Mouse (Mus musculus) c-Kit-positive CD71-positive TER-119-negative erythroid progenitor cells, embryonic 14.5 days (primary cell): ENCODE data around the gene Lingo3.
A peak's percentile ranks its signal among the peaks of the same experiment; 100 is the strongest.

Source experiments
- DNase-seq: peaks from one replicate; pipeline ENCODE4 v3.0.0-alpha.2; 2013; ENCODE audit warnings: low read depth

Lingo3 gene

DNA sequence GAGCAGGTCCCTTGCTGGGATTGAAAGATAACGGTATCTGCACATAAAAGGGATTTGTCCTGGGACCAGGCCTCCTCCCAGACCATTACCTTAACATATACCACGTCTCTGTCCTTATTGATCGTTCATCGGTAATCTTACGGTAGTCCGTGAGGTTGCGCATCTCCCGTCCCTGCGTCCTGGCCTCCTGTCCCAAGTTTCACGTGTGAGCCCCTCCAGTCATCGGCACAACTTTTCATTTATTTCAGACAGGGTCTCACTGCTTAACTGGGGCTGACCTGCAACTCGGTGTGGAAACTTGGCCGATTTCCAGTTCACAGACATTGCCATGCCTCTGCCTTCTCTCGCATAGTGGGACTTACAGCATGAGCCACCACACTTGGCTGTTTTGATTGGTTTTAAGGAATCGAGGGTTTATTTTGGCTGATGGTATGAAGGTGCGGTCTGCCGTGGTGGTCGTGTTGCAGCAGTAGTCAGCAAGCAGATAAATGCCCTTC is 44.7 kb downstream of the Lingo3 start:
- DNase-seq = no peak

DNA sequence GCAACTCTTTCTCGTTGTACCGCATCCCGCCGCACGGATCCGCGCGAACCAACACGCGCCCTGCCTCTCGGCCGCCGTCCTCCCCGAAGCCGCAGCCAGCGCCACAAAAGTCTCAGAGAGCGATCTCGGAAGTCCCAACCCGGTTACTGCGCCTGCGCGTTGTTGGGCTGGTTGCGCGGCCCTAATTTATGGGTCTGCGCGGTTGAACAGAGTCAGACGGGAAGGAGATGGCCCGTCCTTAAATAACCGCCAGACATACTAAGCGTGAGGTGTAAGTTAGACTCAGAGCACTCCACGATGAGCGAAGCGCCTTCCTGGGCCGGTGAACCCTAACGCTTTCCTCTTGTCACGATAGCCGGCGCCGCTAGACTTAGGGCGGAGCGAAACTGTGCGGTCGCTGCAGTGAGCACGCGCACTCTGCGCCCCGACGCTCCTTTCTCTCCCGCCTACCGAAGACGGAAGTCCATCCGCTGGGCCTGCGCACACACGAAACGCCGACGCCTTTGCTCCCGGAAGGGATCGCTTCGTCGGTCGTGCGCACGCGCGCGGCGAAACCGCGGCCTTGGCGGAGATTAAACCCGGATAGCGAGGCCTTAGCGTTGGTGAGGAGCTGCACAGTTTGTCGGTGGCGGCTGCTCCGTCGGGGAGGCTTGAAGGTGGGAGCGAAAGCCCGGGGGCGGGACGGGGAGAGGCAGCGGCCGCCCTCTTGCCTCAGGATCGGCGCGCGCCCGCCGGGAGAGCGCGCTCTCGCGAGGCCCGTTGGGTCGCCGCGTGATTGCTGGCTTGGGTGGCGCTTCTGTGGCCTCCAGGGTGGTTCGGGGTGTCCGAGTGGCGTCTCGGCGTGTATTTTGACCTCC is 45.5 kb downstream of the Lingo3 start, which contains the start of the genes Sf3a2 and Plekhj1:
Gene Sf3a2, plus strand, starts transcription at position 49 of the 857 bp plus-strand sequence.
Gene Plekhj1, minus strand, starts transcription at position 477 of the 857 bp plus-strand sequence.
- peak; percentile 93 for DNase-seq

DNA sequence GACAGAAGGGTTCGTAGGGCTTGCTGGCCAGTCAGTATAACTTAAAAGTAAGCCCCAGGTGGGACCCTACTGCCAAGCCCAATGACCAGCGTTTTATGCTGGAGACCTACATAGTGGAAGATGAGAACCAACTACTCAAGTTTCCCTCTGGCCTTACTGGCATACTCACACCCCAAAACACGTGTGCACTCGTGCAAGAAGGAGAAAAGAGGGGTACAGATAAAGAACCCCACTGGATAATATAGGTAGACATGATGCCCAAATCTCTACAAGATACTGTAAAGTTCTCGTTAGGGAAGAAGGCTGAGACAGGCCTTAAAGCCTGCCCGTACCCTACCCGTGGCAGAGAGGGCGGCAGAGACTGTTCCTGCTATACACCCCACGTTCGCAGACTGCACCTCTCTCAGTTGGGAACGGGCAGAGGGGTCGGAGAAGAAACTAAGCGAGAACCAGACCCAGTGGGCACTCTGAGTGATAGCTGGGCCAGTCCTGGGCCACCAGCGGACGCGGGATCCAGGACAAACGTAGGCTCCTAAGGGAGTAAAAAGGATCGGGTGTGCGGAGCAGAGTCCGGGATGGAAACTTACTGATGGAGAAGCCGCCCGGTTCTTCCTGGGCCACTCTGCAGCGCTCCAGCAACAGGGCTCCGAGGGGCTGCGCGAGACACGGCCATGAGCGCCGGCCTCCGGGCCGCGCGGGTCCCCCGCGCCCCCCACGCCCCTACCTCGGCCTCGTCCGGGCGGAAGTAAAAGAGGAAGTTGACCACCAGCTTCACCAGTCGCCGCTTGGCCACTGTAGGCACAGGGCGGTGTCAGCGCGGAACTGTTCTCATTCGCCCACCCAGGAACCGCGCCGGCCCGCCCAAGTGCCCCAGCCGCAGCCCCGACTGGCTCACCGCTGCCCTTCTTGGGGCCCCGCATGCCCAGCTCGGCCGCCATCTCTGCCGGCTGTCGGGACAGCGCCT is 46.4 kb downstream of the Lingo3 start:
- DNase-seq = no peak

DNA sequence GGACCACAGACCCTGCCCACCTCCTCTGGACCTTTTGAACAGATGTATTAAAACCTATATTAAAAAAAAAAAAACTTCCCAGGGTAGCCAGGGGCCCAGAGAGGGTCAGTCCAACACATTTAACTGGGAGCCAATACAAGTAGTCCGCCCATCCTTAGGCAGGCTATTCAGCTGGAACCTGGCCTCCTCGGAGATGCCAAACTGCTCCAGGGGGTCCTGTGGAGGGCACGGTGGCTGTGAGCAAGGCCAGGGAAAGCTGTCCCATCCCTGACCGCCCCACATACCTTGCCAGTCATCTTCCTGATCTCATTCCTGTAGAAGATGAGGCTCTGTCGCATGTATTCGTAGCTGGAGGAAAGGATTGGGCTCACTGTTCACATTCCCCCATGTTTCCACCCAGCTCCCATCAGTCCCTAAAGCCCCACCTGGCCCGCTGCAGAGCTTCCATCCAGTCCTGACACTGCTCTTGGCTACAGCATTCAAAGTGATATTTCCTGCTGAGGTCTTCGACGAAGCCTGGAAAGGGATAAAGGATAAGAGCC is 47.5 kb downstream of the Lingo3 start:
- DNase-seq = no peak

DNA sequence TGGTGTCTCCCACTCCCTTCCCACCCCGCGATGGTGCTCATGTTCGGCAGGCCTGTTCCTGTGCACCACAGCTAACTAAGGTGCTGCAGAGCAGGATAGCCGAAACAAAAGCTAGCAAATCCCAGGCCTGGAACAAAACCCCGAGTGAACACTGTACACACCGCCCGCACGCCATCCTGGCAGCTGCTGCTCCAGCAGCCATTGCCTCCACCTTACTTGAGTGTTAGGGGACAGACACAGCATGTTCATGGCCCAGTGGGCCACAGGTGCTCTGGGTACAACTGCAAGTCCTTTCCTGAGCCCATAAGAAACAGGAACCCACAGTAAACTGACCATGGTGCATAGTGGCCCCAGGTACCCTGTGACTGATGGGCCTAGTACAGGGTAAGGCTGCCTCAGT is 49.1 kb downstream of the Lingo3 start:
- DNase-seq = no peak

DNA sequence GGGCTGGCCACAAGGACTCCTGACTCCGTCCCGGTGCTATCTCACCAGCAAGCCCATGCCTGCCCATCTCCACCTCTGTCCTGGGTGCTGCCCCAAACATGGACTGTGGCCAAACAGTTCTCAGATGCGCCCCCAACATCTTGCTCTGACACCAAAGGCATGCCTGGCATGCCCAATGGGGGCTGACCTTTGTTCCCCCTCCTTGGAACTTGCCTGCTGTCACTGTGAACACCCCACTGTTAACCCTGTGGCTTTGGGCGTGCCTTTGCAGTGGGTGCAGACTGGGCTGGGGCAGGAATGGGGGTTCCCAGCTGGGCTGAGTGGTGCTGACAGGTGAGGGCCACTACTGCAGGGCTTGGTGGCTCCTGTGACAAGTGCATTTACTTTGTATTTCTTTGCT is 50.0 kb downstream of the Lingo3 start:
- no peak for DNase-seq

DNA sequence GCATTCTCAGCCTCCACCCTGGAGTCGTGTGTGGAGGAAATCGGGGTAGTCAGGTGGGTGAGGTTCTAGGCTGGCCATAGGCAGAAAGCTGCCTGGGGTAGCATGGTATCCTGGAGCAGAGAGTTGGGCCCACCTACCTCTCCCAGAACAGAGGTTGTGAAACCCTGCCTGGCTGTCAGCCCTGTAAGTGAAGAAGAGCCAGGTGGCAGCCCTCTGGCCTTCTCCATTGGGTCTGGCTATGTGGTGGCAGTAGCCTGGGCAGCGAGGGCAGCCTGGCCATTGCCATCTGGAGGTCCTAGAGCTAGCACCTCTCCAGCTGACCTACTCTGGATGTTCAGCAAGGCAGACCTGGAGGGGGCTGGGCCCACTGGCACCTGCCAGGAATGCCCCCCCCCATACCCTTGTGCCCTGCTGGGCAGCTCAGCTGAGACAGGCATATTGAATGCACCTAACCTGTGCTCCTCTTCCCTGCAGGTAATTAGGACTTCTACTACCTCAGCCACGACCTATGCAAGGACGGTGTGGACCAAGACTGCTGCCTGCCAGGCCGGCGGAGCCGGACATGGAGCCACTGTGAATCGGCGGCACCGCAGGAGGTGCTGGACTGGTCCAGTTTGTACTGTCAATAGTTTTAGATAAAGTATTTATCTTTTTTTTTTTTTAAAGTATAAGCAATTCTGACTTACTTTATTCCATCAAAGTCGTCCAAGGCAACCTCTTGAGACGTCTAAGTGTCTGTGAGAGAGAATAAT is 50.6 kb downstream of the Lingo3 start:
- no peak for DNase-seq

DNA sequence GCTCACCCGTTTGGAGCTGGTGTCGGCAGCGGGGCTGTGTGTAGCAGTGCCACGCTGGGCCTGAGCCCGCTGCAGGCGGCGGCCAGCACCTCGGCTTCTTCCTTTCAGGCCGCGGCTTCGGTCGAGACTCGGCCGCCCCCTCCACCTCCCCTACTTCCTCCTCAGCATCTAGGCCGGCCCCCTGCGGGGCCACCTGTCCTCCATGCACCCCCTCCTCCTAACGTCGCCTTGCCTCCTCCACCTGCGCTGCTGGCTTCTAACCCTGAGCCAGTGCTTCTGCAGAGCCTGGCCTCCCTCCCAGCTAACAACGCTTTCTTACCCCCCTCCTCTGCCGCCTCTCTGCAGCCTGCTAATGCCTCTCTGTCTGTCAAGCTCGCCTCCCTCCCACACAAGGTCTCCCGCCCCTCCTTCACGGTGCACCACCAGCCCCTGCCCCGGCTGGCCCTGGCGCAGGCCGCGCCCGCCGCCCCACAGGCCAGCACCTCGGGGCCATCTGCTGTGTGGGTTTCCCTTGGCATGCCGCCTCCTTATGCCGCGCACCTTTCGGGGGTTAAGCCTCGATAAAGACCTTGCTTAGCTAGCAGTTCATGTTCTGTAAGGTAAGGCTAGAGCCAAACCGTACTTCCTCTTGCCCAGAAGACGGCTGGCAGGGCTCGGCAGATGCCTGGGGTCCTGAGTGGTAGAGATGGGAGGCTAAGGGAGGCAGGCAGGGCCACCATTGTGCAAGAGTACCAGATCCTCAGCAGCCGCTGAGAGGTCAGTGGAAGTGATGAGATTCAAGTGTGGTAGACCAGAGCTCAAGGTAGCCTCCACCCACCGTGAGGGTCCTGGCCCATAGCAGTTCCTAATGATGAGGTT is 51.4 kb downstream of the Lingo3 start:
- no peak for DNase-seq

DNA sequence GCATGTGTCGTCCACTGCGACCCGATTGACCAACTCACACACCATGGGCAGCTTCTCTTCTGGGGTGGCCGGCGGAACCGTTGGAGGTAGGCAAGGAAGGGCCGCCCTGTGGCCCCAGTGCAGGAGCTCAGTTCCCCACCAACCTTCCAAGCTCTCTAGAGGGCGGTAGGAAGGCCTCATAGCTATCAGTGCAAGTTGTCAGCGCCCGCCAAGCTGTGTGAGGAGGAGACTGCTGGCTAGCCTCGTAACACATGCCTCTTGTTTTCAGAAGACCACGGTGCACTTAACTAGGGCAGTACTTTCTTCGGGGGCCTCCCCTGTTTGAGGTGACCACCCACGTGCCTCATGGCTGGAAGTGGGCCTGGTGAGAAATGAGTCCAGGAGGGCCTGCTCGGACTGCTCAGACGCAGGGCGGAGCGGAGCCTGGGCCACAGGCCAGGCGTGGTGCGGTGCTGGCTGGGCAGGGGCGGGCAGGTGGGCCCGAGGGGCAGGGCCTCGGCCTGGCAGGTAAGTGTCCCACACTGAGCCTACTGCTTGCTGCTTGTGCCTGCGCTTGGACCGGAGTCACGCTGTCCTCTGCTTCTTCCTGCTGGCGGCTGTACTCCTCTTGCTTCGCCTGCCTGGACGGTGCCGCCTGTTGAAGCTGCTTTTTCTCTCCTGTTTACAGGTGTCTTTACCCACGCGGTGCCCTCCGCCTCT is 52.2 kb downstream of the Lingo3 start:
- no peak for DNase-seq

DNA sequence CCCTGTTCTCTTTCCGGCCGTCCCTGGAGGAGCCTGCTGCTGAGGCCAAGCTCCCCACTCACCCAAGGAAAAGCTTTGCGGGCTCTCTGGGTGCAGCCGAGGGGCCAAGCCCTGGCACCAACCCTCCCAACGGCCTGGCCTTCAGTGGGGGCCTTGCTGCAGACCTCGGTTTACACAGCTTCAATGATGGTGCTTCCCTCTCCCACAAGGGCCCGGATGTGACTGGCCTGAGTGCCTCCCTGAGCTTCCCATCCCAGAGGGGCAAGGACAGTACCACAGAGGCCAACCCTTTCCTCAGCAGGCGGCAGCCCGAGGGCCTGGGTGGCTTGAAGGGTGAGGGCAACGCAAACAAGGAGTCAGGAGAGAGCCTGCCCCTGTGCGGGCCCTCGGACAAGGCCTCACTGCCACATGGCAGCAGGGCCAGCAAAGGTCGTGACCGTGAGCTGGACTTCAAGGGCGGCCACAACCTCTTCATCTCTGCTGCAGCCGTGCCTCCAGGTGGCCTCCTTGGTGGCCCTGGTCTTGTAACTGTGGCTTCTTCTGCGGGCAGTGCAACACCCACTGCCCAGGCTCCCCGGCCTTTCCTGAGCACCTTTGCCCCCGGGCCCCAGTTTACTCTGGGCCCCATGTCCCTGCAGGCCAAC is 53.0 kb downstream of the Lingo3 start:
- DNase-seq = no peak

DNA sequence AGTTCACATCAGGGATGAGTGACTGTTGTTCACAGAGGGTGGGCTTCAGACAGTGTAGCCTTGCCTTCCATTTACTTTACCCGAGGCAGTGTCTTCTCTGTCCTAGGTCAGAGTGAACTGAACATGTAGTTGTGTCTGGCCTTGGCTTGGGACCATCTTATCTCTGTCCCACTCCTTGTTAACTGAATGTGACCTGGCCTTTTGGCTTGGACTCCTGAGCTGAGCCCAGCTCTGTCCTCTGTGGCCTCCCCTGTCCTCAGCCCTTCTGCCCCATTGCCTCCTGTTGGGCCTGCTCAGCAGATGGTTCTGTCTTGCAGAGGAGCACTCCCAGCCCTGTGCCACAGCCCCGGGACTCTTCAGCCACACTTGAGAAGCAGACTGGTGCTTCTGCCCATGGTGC is 56.3 kb downstream of the Lingo3 start:
- DNase-seq = no peak

DNA sequence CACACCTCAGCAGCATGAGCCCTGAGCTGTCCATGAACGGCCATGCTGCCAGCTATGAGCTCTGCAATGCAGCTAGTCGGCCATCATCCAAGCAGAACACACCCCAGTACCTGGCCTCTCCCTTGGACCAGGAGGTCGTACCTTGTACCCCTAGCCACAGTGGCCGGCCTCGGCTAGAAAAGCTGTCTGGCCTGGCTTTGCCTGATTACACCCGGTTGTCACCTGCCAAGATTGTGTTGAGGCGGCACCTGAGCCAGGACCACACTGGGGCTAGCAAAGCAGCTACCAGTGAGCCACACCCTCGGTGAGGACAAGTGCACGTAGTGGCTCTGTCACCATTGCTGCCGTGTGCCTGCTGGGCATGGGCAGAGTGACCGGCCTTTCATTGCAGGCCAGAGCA is 57.9 kb downstream of the Lingo3 start:
- no peak for DNase-seq

DNA sequence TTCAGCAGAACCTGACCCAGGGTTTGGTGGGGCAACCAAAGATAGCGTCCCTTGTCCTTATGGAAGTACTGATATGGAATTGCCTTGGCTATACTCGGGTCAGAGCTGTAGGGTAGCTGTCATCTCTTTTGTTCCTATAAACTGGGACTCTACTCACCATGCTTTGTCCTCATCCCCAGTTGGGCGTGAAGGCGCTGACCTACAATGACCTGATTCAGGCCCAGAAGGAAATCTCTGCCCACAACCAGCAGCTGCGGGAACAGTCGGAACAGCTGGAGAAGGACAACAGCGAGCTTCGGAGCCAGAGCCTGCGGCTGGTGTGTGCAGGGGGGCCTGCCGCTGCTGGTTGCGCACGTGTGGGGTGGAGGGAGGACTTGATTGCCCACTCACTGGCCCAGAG is 59.0 kb downstream of the Lingo3 start:
- no peak for DNase-seq

DNA sequence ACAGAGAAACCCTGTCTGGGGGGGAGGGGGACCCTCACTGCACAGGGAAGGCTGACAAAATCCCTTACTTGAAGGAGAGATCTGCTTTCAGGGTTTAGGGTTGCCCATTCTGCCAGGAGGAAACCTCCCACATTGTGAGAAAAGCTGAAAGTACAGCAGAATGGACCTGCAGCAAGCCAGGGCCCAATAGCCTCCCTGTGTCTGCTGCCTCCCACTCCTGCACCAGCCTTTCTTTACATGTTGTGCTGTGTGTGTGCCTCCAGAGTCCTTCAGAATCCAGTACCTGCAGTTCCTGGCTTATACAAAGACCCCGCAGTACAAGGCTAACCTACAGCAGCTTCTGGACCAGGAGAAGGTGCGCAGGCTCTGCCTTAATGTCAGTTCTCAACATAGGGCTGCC is 59.5 kb downstream of the Lingo3 start:
- DNase-seq = no peak
